Mouse (Mus musculus): ENCODE results near the gene Mal.
A peak's percentile ranks its signal among the peaks of the same experiment; 100 is the strongest.

Mal gene

GRCm38 (mm10) chr2:127656086-127656720 is at the start of gene Mal:
TSS of gene Mal (minus strand) at chr2:127656695.
- DNase-seq: peak; percentile 87

- no peak for DNase-seq
These were observed 48.8 kb upstream of the Mal start for GRCm38 (mm10) chr2:127705267-127705666.

- DNase-seq: no peak
These were observed 32.7 kb upstream of the Mal start for GRCm38 (mm10) chr2:127689239-127689638.

- DNase-seq: peak; percentile 70
These were observed 27.3 kb upstream of the Mal start for GRCm38 (mm10) chr2:127683687-127684331.

GRCm38 (mm10) chr2:127667843-127668506 is 11.5 kb upstream of the Mal start:
- DNase-seq: no peak

GRCm38 (mm10) chr2:127667015-127667414 is 10.5 kb upstream of the Mal start:
- DNase-seq: no peak

GRCm38 (mm10) chr2:127662708-127663107 is 6.2 kb upstream of the Mal start:
- no peak for DNase-seq

GRCm38 (mm10) chr2:127655419-127655818 is 1.1 kb downstream of the Mal start:
- DNase-seq: peak; percentile 58

GRCm38 (mm10) chr2:127654786-127655185 is 1.7 kb downstream of the Mal start:
- peak; percentile 51 for DNase-seq

- peak; percentile 18 for DNase-seq
These were observed 3.7 kb downstream of the Mal start for GRCm38 (mm10) chr2:127652805-127653204.

GRCm38 (mm10) chr2:127652335-127652734 is 4.2 kb downstream of the Mal start:
- no peak for DNase-seq

GRCm38 (mm10) chr2:127651601-127652000 is 4.9 kb downstream of the Mal start:
- peak; percentile 49 for DNase-seq

- DNase-seq: peak; percentile 72
These were observed 6.6 kb downstream of the Mal start for GRCm38 (mm10) chr2:127649921-127650320.

- no peak for DNase-seq
These were observed 8.3 kb downstream of the Mal start for GRCm38 (mm10) chr2:127648145-127648544.

- no peak for DNase-seq
These were observed 9.6 kb downstream of the Mal start for GRCm38 (mm10) chr2:127646875-127647274.

- no peak for DNase-seq
These were observed 12.5 kb downstream of the Mal start for GRCm38 (mm10) chr2:127643728-127644704.

GRCm38 (mm10) chr2:127638973-127639372 is 17.5 kb downstream of the Mal start:
- no peak for DNase-seq

GRCm38 (mm10) chr2:127635581-127635980 is 20.9 kb downstream of the Mal start:
- DNase-seq: peak; percentile 83

GRCm38 (mm10) chr2:127632601-127633000 is 23.9 kb downstream of the Mal start:
- DNase-seq: no peak

- no peak for DNase-seq
These were observed 28.4 kb downstream of the Mal start for GRCm38 (mm10) chr2:127627990-127628570.

GRCm38 (mm10) chr2:127627354-127627753 is 29.1 kb downstream of the Mal start:
- no peak for DNase-seq

- peak; percentile 42 for DNase-seq
These were observed 30.8 kb downstream of the Mal start for GRCm38 (mm10) chr2:127625659-127626058.

Data from kidney, adult 18-20 months (tissue).